In genomic region chr3:55598681-55599080, GRCm38 (mm10) we compare ENCODE assay signal across 18 mouse cellular contexts.
"Had no signal": no experiment of that assay in that cellular context is flagged by ENCODE, and none has a peak within 500 bp of the region (broad histone marks: within the 10 kb centered on the region; RNA-seq: fewer than 3 reads in every experiment).

No protein-coding gene starts in this region.

- H3K4me1 ChIP-seq: liver, embryonic 12.5 days; liver, embryonic 15.5 days; midbrain, embryonic 10.5 days; stomach, embryonic 15.5 days had no signal

- H3K36me3 ChIP-seq: liver, embryonic 12.5 days; liver, embryonic 15.5 days; lung, embryonic 15.5 days; midbrain, embryonic 10.5 days; midbrain, embryonic 13.5 days; stomach, embryonic 15.5 days had no signal

- H3K4me3 ChIP-seq: layer of hippocampus, adult 2 months; liver, embryonic 12.5 days; liver, embryonic 15.5 days; lung, embryonic 15.5 days; megakaryocyte, embryonic 14.5 days; midbrain, embryonic 10.5 days; midbrain, embryonic 13.5 days; stomach, embryonic 15.5 days had no signal

- H3K9me3 ChIP-seq: liver, embryonic 12.5 days; liver, embryonic 15.5 days; lung, embryonic 15.5 days; megakaryocyte, embryonic 14.5 days; midbrain, embryonic 10.5 days; midbrain, embryonic 13.5 days; stomach, embryonic 15.5 days had no signal

- DNase-seq: kidney, adult 18-20 months; kidney, adult 9 months; kidney, postnatal 14 days; layer of hippocampus, adult 9-11 months; liver; lung, adult 18-20 months; lung, postnatal 10 days; lung, postnatal 36 days; thymus, postnatal 25 days had no signal

- H3K9ac ChIP-seq: liver, embryonic 12.5 days; liver, embryonic 15.5 days; lung, embryonic 15.5 days; midbrain, embryonic 13.5 days; stomach, embryonic 15.5 days had no signal

- H3K27ac ChIP-seq: layer of hippocampus, adult 2 months; liver, embryonic 12.5 days; liver, embryonic 15.5 days; lung, embryonic 15.5 days; midbrain, embryonic 10.5 days; stomach, embryonic 15.5 days had no signal

- H3K27me3 ChIP-seq: liver, embryonic 12.5 days; liver, embryonic 15.5 days; lung, embryonic 15.5 days; midbrain, embryonic 13.5 days; stomach, embryonic 15.5 days had no signal

- ATAC-seq: liver, embryonic 12.5 days; midbrain, embryonic 13.5 days; midbrain, embryonic 16.5 days had no signal

- H3K4me2 ChIP-seq: liver, embryonic 12.5 days; liver, embryonic 15.5 days; lung, embryonic 15.5 days; midbrain, embryonic 13.5 days; stomach, embryonic 15.5 days had no signal
